Mouse (Mus musculus): ENCODE data around the gene Ghdc. TPM values are rescaled to one million over a fixed set of nuclear protein-coding genes. Genes with fewer than 3 reads are reported as not detected.

Gene Ghdc
- polyA plus RNA-seq, 1 experiment from 2014 or later = 1.9 TPM

GRCm38 (mm10) chr11:100724919-100725512 lies 45.7 kb downstream of the Ghdc start:
- peaks cover 19% of the 10 kb centered on the region for H3K4me1 ChIP-seq
- no peak overlapping the region for H3K27ac ChIP-seq
- peaks cover 6% of the 10 kb centered on the region; the same call in 1 of the 2 replicates for H3K36me3 ChIP-seq (ENCODE audit: poor library complexity, severe bottlenecking)
- ATAC-seq = no peak
- 65% methylated on average over 5 of the region's 5 CpGs for WGBS
- H3K9me3 ChIP-seq (replicated peaks) = no peaks in the 10 kb centered on the region
- no peak overlapping the region for H3K4me2 ChIP-seq
- H3K4me3 ChIP-seq = no peak overlapping the region
- H3K9ac ChIP-seq = no peak overlapping the region
- H3K27me3 ChIP-seq = no peaks in the 10 kb centered on the region

GRCm38 (mm10) chr11:100722493-100723028 lies 48.2 kb downstream of the Ghdc start:
- H3K36me3 ChIP-seq (ENCODE audit: poor library complexity, severe bottlenecking) = peaks cover 24% of the 10 kb centered on the region
- ATAC-seq = no peak
- H3K27me3 ChIP-seq = no peaks in the 10 kb centered on the region
- no peak overlapping the region for H3K4me3 ChIP-seq
- no peak overlapping the region for H3K4me2 ChIP-seq
- WGBS = 62% methylated on average over 2 of the region's 2 CpGs
- H3K9ac ChIP-seq = no peak overlapping the region
- H3K4me1 ChIP-seq = peaks cover 19% of the 10 kb centered on the region
- no peaks in the 10 kb centered on the region for H3K9me3 ChIP-seq (replicated peaks)
- H3K27ac ChIP-seq = no peak overlapping the region

GRCm38 (mm10) chr11:100721776-100722492 lies 48.8 kb downstream of the Ghdc start:
- Histone ChIP-seq H3K27ac (no peak overlapping the region), H3K4me1 (peaks cover 19% of the 10 kb centered on the region), H3K36me3 (ENCODE audit: poor library complexity, severe bottlenecking) (peaks cover 30% of the 10 kb centered on the region), H3K4me3 (no peak overlapping the region), H3K9ac (no peak overlapping the region), H3K27me3 (no peaks in the 10 kb centered on the region), H3K9me3 (replicated peaks) (no peaks in the 10 kb centered on the region), H3K4me2 (no peak overlapping the region)
- 67% methylated on average over 8 of the region's 8 CpGs for WGBS
- no peak for ATAC-seq

- 51% methylated on average over 4 of the region's 4 CpGs for WGBS
- no peak overlapping the region for H3K27ac ChIP-seq
Measured at GRCm38 (mm10) chr11:100721254-100721653, 49.5 kb downstream of the Ghdc start.

GRCm38 (mm10) chr11:100720345-100720744 lies 50.4 kb downstream of the Ghdc start:
- no peak overlapping the region for H3K4me3 ChIP-seq
- H3K4me1 ChIP-seq = peaks cover 19% of the 10 kb centered on the region
- WGBS = 80% methylated on average over 5 of the region's 5 CpGs
- no peak for ATAC-seq
- H3K27ac ChIP-seq = no peak overlapping the region
- H3K9me3 ChIP-seq (replicated peaks) = no peaks in the 10 kb centered on the region
- H3K4me2 ChIP-seq = no peak overlapping the region
- no peak overlapping the region for H3K9ac ChIP-seq
- H3K36me3 ChIP-seq (ENCODE audit: poor library complexity, severe bottlenecking) = peaks cover 45% of the 10 kb centered on the region
- no peaks in the 10 kb centered on the region for H3K27me3 ChIP-seq

More at GRCm38 (mm10) chr11:100721254-100721653, 49.5 kb downstream of the Ghdc start:
- Histone ChIP-seq H3K9me3 (replicated peaks) (no peaks in the 10 kb centered on the region), H3K4me1 (peaks cover 19% of the 10 kb centered on the region), H3K4me3 (no peak overlapping the region), H3K4me2 (no peak overlapping the region), H3K9ac (no peak overlapping the region), H3K36me3 (ENCODE audit: poor library complexity, severe bottlenecking) (peaks cover 36% of the 10 kb centered on the region), H3K27me3 (no peaks in the 10 kb centered on the region)
- no peak for ATAC-seq

GRCm38 (mm10) chr11:100719893-100720292 lies 50.9 kb downstream of the Ghdc start:
- no peak for ATAC-seq
- Histone ChIP-seq H3K27me3 (no peaks in the 10 kb centered on the region), H3K36me3 (ENCODE audit: poor library complexity, severe bottlenecking) (peaks cover 47% of the 10 kb centered on the region), H3K9ac (no peak overlapping the region), H3K4me1 (peaks cover 20% of the 10 kb centered on the region), H3K9me3 (replicated peaks) (no peaks in the 10 kb centered on the region), H3K4me2 (no peak overlapping the region), H3K27ac (no peak overlapping the region), H3K4me3 (no peak overlapping the region)
- WGBS = 81% methylated on average over 11 of the region's 11 CpGs

GRCm38 (mm10) chr11:100719312-100719711 lies 51.4 kb downstream of the Ghdc start:
- Histone ChIP-seq H3K4me2 (no peak overlapping the region), H3K4me3 (no peak overlapping the region), H3K9me3 (replicated peaks) (no peaks in the 10 kb centered on the region), H3K36me3 (ENCODE audit: poor library complexity, severe bottlenecking) (peaks cover 48% of the 10 kb centered on the region), H3K27me3 (no peaks in the 10 kb centered on the region), H3K4me1 (peaks cover 26% of the 10 kb centered on the region), H3K27ac (no peak overlapping the region), H3K9ac (no peak overlapping the region)
- no peak for ATAC-seq
- 82% methylated on average over 3 of the region's 3 CpGs for WGBS

GRCm38 (mm10) chr11:100718866-100719265 lies 51.9 kb downstream of the Ghdc start:
- Histone ChIP-seq H3K27me3 (no peaks in the 10 kb centered on the region), H3K27ac (no peak overlapping the region), H3K9ac (no peak overlapping the region), H3K4me1 (peaks cover 30% of the 10 kb centered on the region), H3K36me3 (ENCODE audit: poor library complexity, severe bottlenecking) (peaks cover 48% of the 10 kb centered on the region), H3K4me3 (no peak overlapping the region), H3K4me2 (no peak overlapping the region), H3K9me3 (replicated peaks) (no peaks in the 10 kb centered on the region)
- WGBS = 91% methylated on average over 4 of the region's 4 CpGs
- ATAC-seq = no peak

GRCm38 (mm10) chr11:100718462-100718861 lies 52.3 kb downstream of the Ghdc start:
- ATAC-seq = no peak
- H3K9me3 ChIP-seq (replicated peaks) = no peaks in the 10 kb centered on the region
- no peak overlapping the region for H3K4me2 ChIP-seq
- H3K9ac ChIP-seq = no peak overlapping the region
- no peaks in the 10 kb centered on the region for H3K27me3 ChIP-seq
- no peak overlapping the region for H3K27ac ChIP-seq
- peaks cover 48% of the 10 kb centered on the region for H3K36me3 ChIP-seq (ENCODE audit: poor library complexity, severe bottlenecking)
- no peak overlapping the region for H3K4me3 ChIP-seq
- H3K4me1 ChIP-seq = peaks cover 34% of the 10 kb centered on the region
- WGBS = 92% methylated on average over 7 of the region's 7 CpGs

- no peak overlapping the region for H3K9ac ChIP-seq
- ATAC-seq = no peak
- 78% methylated on average over 3 of the region's 3 CpGs for WGBS
- peaks cover 28% of the 10 kb centered on the region for H3K4me1 ChIP-seq
- no peak overlapping the region for H3K4me2 ChIP-seq
- no peaks in the 10 kb centered on the region for H3K9me3 ChIP-seq (replicated peaks)
- no peaks in the 10 kb centered on the region for H3K27me3 ChIP-seq
- no peak overlapping the region for H3K27ac ChIP-seq
- no peak overlapping the region for H3K4me3 ChIP-seq
- H3K36me3 ChIP-seq (ENCODE audit: poor library complexity, severe bottlenecking) = peaks cover 48% of the 10 kb centered on the region
Measured at GRCm38 (mm10) chr11:100716649-100717048, 54.1 kb downstream of the Ghdc start.
